Mouse (Mus musculus) heart, embryonic 12.5 days (tissue): ENCODE results near the gene Hmgcll1. TPM values are rescaled to one million over a fixed set of nuclear protein-coding genes. Genes with fewer than 3 reads are reported as not detected.

Experiments
- ATAC-seq: fragments of 200-750 bp; cut with Nextera tagmentation; 2 replicates; pipeline ENCODE4 v1.8.0; 2017; ENCODE audit warnings: moderate TSS enrichment, moderate library complexity; ENCODE audit not compliant: insufficient number of reproducible peaks, low FRiP score
- H3K27ac ChIP-seq: fragments of 300-500 bp; sonication (generic); 2 replicates; pipeline ENCODE4 v1.5.1; 2016; ENCODE audit warnings: mild to moderate bottlenecking, moderate library complexity; ENCODE audit not compliant: poor library complexity, severe bottlenecking
- H3K27me3 ChIP-seq: fragments of 300-500 bp; sonication (generic); replicated peaks from 2 replicates; pipeline ENCODE4 v1.6.1; 2016; ENCODE audit warnings: mild to moderate bottlenecking, moderate library complexity
- H3K36me3 ChIP-seq: fragments of 300-500 bp; sonication (generic); 2 replicates; pipeline ENCODE4 v1.6.1; 2016; ENCODE audit warnings: mild to moderate bottlenecking, moderate library complexity
- H3K4me1 ChIP-seq: fragments of 300-500 bp; sonication (generic); replicated peaks from 2 replicates; pipeline ENCODE4 v1.6.1; 2016; ENCODE audit warnings: mild to moderate bottlenecking
- H3K4me2 ChIP-seq: fragments of 300-500 bp; sonication (generic); 2 replicates; pipeline ENCODE4 v1.6.1; 2016; ENCODE audit warnings: mild to moderate bottlenecking, moderate library complexity
- H3K4me3 ChIP-seq: fragments of 300-500 bp; sonication (generic); 2 replicates; pipeline ENCODE4 v1.5.1; 2016; ENCODE audit warnings: mild to moderate bottlenecking
- H3K9ac ChIP-seq: fragments of 300-500 bp; sonication (generic); 2 replicates; pipeline ENCODE4 v1.6.1; 2016; ENCODE audit warnings: mild to moderate bottlenecking, moderate library complexity
- H3K9me3 ChIP-seq: fragments of 300-500 bp; sonication (generic); replicated peaks from 2 replicates; pipeline ENCODE4 v1.6.1; 2016; ENCODE audit warnings: mild to moderate bottlenecking, moderate library complexity
- WGBS: fragments of 180-500 bp; shearing (Covaris S2); methylation state at CpG from one replicate; pipeline ENCODE4 v1.1.7; 2016; 5-methylcytosine and 5-hydroxymethylcytosine counted together
- polyA plus RNA-seq: library from polyadenylated mRNA; unstranded; fragments of >200 nt; fragmentation: Nextera tagmentation; extraction: Ambion mirVana; gene quantifications from 2 replicates; pipeline ENCODE4 v1.2.1, GENCODE M21; 2016

The Hmgcll1 gene
- polyA plus RNA-seq, result 2.0 and 2.6 TPM in 2 replicates

GRCm38 (mm10) chr9:76014631-76015531, at the start of gene Hmgcll1:
Gene Hmgcll1 (plus strand): TSS chr9:76014855.
- Histone ChIP-seq H3K27me3 (no peaks in the 10 kb centered on the region), H3K9ac (peak within 1 kb of the TSS; percentile 77), H3K4me2 (peak within 1 kb of the TSS; percentile 92), H3K27ac (no peak within 1 kb of the TSS), H3K4me3 (peak within 1 kb of the TSS; percentile 69), H3K4me1 (no peaks in the 10 kb centered on the region), H3K36me3 (no peaks in the 10 kb centered on the region), H3K9me3 (no peaks in the 10 kb centered on the region)
- WGBS, result 9% methylated on average over 40 of the region's 40 CpGs
- peak; percentile 82 for ATAC-seq

GRCm38 (mm10) chr9:75980097-75980496, 34.6 kb upstream of the Hmgcll1 start:
- Histone ChIP-seq H3K4me3 (no peak overlapping the region), H3K9ac (no peak overlapping the region), H3K27me3 (no peaks in the 10 kb centered on the region), H3K27ac (no peak overlapping the region), H3K4me2 (no peak overlapping the region), H3K9me3 (no peaks in the 10 kb centered on the region), H3K36me3 (no peaks in the 10 kb centered on the region), H3K4me1 (no peaks in the 10 kb centered on the region)
- ATAC-seq, result peak; percentile 77
- 14% methylated on average over 1 of the region's 1 CpGs for WGBS

GRCm38 (mm10) chr9:75981139-75981538, 33.5 kb upstream of the Hmgcll1 start:
- no peaks in the 10 kb centered on the region for H3K9me3 ChIP-seq
- no peak overlapping the region for H3K4me2 ChIP-seq
- no peak overlapping the region for H3K27ac ChIP-seq
- no peak overlapping the region for H3K9ac ChIP-seq
- H3K4me3 ChIP-seq, result no peak overlapping the region
- H3K36me3 ChIP-seq, result no peaks in the 10 kb centered on the region
- H3K27me3 ChIP-seq, result no peaks in the 10 kb centered on the region
- ATAC-seq, result peak; percentile 61; the same call in 1 of the 2 replicates
- WGBS, result 50% methylated on average over 1 of the region's 1 CpGs
- no peaks in the 10 kb centered on the region for H3K4me1 ChIP-seq

- no peaks in the 10 kb centered on the region for H3K27me3 ChIP-seq
- no peak for ATAC-seq
- H3K36me3 ChIP-seq, result no peaks in the 10 kb centered on the region
- no peak overlapping the region for H3K9ac ChIP-seq
- H3K9me3 ChIP-seq, result no peaks in the 10 kb centered on the region
- H3K27ac ChIP-seq, result no peak overlapping the region
- H3K4me3 ChIP-seq, result no peak overlapping the region
- 80% methylated on average over 4 of the region's 4 CpGs for WGBS
- no peaks in the 10 kb centered on the region for H3K4me1 ChIP-seq
- H3K4me2 ChIP-seq, result no peak overlapping the region
Measured at GRCm38 (mm10) chr9:75989491-75989890, 25.2 kb upstream of the Hmgcll1 start.

- no peak overlapping the region for H3K9ac ChIP-seq
- H3K36me3 ChIP-seq, result no peaks in the 10 kb centered on the region
- peaks cover 7% of the 10 kb centered on the region; the same call in 1 of the 2 replicates for H3K4me1 ChIP-seq
- H3K4me2 ChIP-seq, result no peak overlapping the region
- no peaks in the 10 kb centered on the region for H3K27me3 ChIP-seq
- no peak overlapping the region for H3K27ac ChIP-seq
- 62% methylated on average over 2 of the region's 2 CpGs for WGBS
- ATAC-seq, result no peak
- no peaks in the 10 kb centered on the region for H3K9me3 ChIP-seq
- no peak overlapping the region for H3K4me3 ChIP-seq
Measured at GRCm38 (mm10) chr9:75998791-75999350, 15.8 kb upstream of the Hmgcll1 start.

- Histone ChIP-seq H3K4me2 (no peak overlapping the region), H3K9ac (no peak overlapping the region), H3K36me3 (no peaks in the 10 kb centered on the region), H3K4me1 (peaks cover 10% of the 10 kb centered on the region; the same call in 1 of the 2 replicates), H3K9me3 (no peaks in the 10 kb centered on the region), H3K4me3 (no peak overlapping the region), H3K27ac (no peak overlapping the region), H3K27me3 (no peaks in the 10 kb centered on the region)
- 62% methylated on average over 10 of the region's 10 CpGs for WGBS
- no peak for ATAC-seq
Measured at GRCm38 (mm10) chr9:76000876-76001858, 13.5 kb upstream of the Hmgcll1 start.

GRCm38 (mm10) chr9:76003066-76003465, 11.6 kb upstream of the Hmgcll1 start:
- H3K36me3 ChIP-seq, result no peaks in the 10 kb centered on the region
- H3K4me2 ChIP-seq, result no peak overlapping the region
- no peak for ATAC-seq
- H3K4me1 ChIP-seq, result peaks cover 14% of the 10 kb centered on the region; the same call in 1 of the 2 replicates
- H3K27me3 ChIP-seq, result no peaks in the 10 kb centered on the region
- no peaks in the 10 kb centered on the region for H3K9me3 ChIP-seq
- WGBS, result 57% methylated on average over 3 of the region's 3 CpGs
- no peak overlapping the region for H3K27ac ChIP-seq
- no peak overlapping the region for H3K9ac ChIP-seq
- H3K4me3 ChIP-seq, result no peak overlapping the region

GRCm38 (mm10) chr9:76003637-76004036, 11.0 kb upstream of the Hmgcll1 start:
- ATAC-seq, result no peak
- 40% methylated on average over 6 of the region's 6 CpGs for WGBS
- Histone ChIP-seq H3K27me3 (no peaks in the 10 kb centered on the region), H3K9ac (no peak overlapping the region), H3K36me3 (no peaks in the 10 kb centered on the region), H3K27ac (no peak overlapping the region), H3K4me3 (no peak overlapping the region), H3K4me1 (peaks cover 14% of the 10 kb centered on the region; the same call in 1 of the 2 replicates), H3K9me3 (no peaks in the 10 kb centered on the region), H3K4me2 (0 out of 2 replicates have a peak overlapping the region, but pooled peaks have one; percentile 9)

GRCm38 (mm10) chr9:76007342-76007970, 7.2 kb upstream of the Hmgcll1 start:
- no peak for ATAC-seq
- WGBS, result 21% methylated on average over 6 of the region's 6 CpGs
- Histone ChIP-seq H3K4me3 (no peak overlapping the region), H3K4me1 (peaks cover 14% of the 10 kb centered on the region; the same call in 1 of the 2 replicates), H3K27me3 (no peaks in the 10 kb centered on the region), H3K27ac (no peak overlapping the region), H3K9me3 (no peaks in the 10 kb centered on the region), H3K9ac (no peak overlapping the region), H3K4me2 (no peak overlapping the region), H3K36me3 (no peaks in the 10 kb centered on the region)

GRCm38 (mm10) chr9:76013789-76014188, 866 bp upstream of the Hmgcll1 start:
- no peaks in the 10 kb centered on the region for H3K36me3 ChIP-seq
- WGBS, result 60% methylated on average over 6 of the region's 6 CpGs
- H3K4me3 ChIP-seq, result no peak overlapping the region
- no peak overlapping the region for H3K27ac ChIP-seq
- no peak for ATAC-seq
- H3K27me3 ChIP-seq, result no peaks in the 10 kb centered on the region
- no peak overlapping the region for H3K9ac ChIP-seq
- no peaks in the 10 kb centered on the region for H3K9me3 ChIP-seq
- H3K4me2 ChIP-seq, result no peak overlapping the region
- H3K4me1 ChIP-seq, result no peaks in the 10 kb centered on the region
